11 mouse cellular contexts compared by ENCODE assay signal in genomic region chr9:77986153-77986795, GRCm38 (mm10).
DNase-seq lines count a peak whose midpoint lies in the region; ATAC-seq lines count a peak whose summit lies in the region.
"Had no signal": no experiment of that assay in that cellular context is flagged by ENCODE, and none has a peak within 500 bp of the region (broad histone marks: within the 10 kb centered on the region; RNA-seq: fewer than 3 reads in every experiment).

No protein-coding gene starts in this region.

- WGBS in forebrain, embryonic 11.5 days: 75% methylated on average over 8 of the region's 8 CpGs
- 83% methylated on average over 8 of the region's 8 CpGs for WGBS in forebrain, embryonic 10.5 days
- WGBS in midbrain, embryonic 11.5 days: 89% methylated on average over 8 of the region's 8 CpGs
- WGBS in midbrain, embryonic 15.5 days: 80% methylated on average over 8 of the region's 8 CpGs
- WGBS in forebrain, embryonic 14.5 days: 52% methylated on average over 8 of the region's 8 CpGs

- H3K27me3 ChIP-seq in forebrain, embryonic 11.5 days (ENCODE audit: control insufficient read depth, insufficient read depth, low read length): no peaks in the 10 kb centered on the region
- H3K27me3 ChIP-seq in forebrain, embryonic 10.5 days (ENCODE audit: poor library complexity, severe bottlenecking): no peaks in the 10 kb centered on the region
- no peaks in the 10 kb centered on the region for H3K27me3 ChIP-seq in midbrain, embryonic 11.5 days (ENCODE audit: control insufficient read depth, insufficient read depth, low read length)
- H3K27me3 ChIP-seq in midbrain, embryonic 15.5 days (replicated peaks): no peaks in the 10 kb centered on the region
- H3K27me3 ChIP-seq in forebrain, embryonic 14.5 days (replicated peaks; ENCODE audit: control insufficient read depth, insufficient read depth, low read length): no peaks in the 10 kb centered on the region

- no peaks in the 10 kb centered on the region for H3K9me3 ChIP-seq in forebrain, embryonic 11.5 days (ENCODE audit: control insufficient read depth, low read length)
- H3K9me3 ChIP-seq in forebrain, embryonic 10.5 days: no peaks in the 10 kb centered on the region
- no peaks in the 10 kb centered on the region for H3K9me3 ChIP-seq in midbrain, embryonic 11.5 days (ENCODE audit: control insufficient read depth, low read length)
- no peaks in the 10 kb centered on the region for H3K9me3 ChIP-seq in midbrain, embryonic 15.5 days
- H3K9me3 ChIP-seq in forebrain, embryonic 14.5 days (replicated peaks; ENCODE audit: control insufficient read depth, low read length): no peaks in the 10 kb centered on the region

- no peak overlapping the region for H3K4me3 ChIP-seq in forebrain, embryonic 11.5 days (ENCODE audit: low read depth, low read length)
- H3K4me3 ChIP-seq in forebrain, embryonic 10.5 days: no peak overlapping the region
- no peak overlapping the region for H3K4me3 ChIP-seq in midbrain, embryonic 11.5 days (ENCODE audit: low read depth, low read length)
- H3K4me3 ChIP-seq in midbrain, embryonic 15.5 days: no peak overlapping the region
- no peak overlapping the region for H3K4me3 ChIP-seq in forebrain, embryonic 14.5 days (ENCODE audit: low read depth, low read length)
- H3K4me3 ChIP-seq: myocyte had no signal

- no peak overlapping the region for H3K4me2 ChIP-seq in forebrain, embryonic 11.5 days (ENCODE audit: low read depth, low read length, severe bottlenecking)
- no peak overlapping the region for H3K4me2 ChIP-seq in midbrain, embryonic 11.5 days
- H3K4me2 ChIP-seq in midbrain, embryonic 15.5 days: no peak overlapping the region
- H3K4me2 ChIP-seq in forebrain, embryonic 14.5 days (ENCODE audit: low read length): no peak overlapping the region

- no peaks in the 10 kb centered on the region for H3K4me1 ChIP-seq in forebrain, embryonic 11.5 days (replicated peaks; ENCODE audit: control insufficient read depth, insufficient read depth, low read length)
- H3K4me1 ChIP-seq in forebrain, embryonic 10.5 days: no peaks in the 10 kb centered on the region; the same call in 1 of the 2 replicates
- H3K4me1 ChIP-seq in midbrain, embryonic 11.5 days (ENCODE audit: control insufficient read depth, insufficient read depth, low read length): no peaks in the 10 kb centered on the region
- no peaks in the 10 kb centered on the region for H3K4me1 ChIP-seq in midbrain, embryonic 15.5 days
- no peaks in the 10 kb centered on the region for H3K4me1 ChIP-seq in forebrain, embryonic 14.5 days (ENCODE audit: control insufficient read depth, insufficient read depth, low read length)

- peak; percentile 36 for DNase-seq in forebrain, embryonic 11.5 days (ENCODE audit: low spot score)
- no peak for DNase-seq in forebrain, embryonic 10.5 days (ENCODE audit: extremely low spot score, low spot score)
- DNase-seq in midbrain, embryonic 11.5 days (ENCODE audit: low spot score, missing footprints): peak; percentile 54
- DNase-seq in forebrain, embryonic 14.5 days (ENCODE audit: low spot score): peak; percentile 62
- peak; percentile 65 for DNase-seq in heart, postnatal 4 days
- DNase-seq in frontal cortex, postnatal 36 days (ENCODE audit: low spot score in 2 of 2): no peak
- DNase-seq: kidney, adult 8-10 months; layer of hippocampus, adult 9-11 months; lung, adult 18-20 months had no signal

- no peak overlapping the region for H3K27ac ChIP-seq in forebrain, embryonic 11.5 days (ENCODE audit: low read depth, low read length)
- H3K27ac ChIP-seq in forebrain, embryonic 10.5 days: no peak overlapping the region
- no peak overlapping the region for H3K27ac ChIP-seq in midbrain, embryonic 11.5 days (ENCODE audit: low read depth, low read length)
- no peak overlapping the region for H3K27ac ChIP-seq in midbrain, embryonic 15.5 days
- no peak overlapping the region for H3K27ac ChIP-seq in forebrain, embryonic 14.5 days (ENCODE audit: low read depth, low read length)

- no peaks in the 10 kb centered on the region; the same call in 1 of the 2 replicates for H3K36me3 ChIP-seq in forebrain, embryonic 11.5 days (ENCODE audit: control insufficient read depth, insufficient read depth, low read length)
- H3K36me3 ChIP-seq in forebrain, embryonic 10.5 days (replicated peaks): peaks cover 44% of the 10 kb centered on the region
- H3K36me3 ChIP-seq in midbrain, embryonic 11.5 days (ENCODE audit: control insufficient read depth, insufficient read depth, low read length): 0 out of 2 replicates have a peak, but pooled peaks cover 3% of the 10 kb centered on the region
- peaks cover 10% of the 10 kb centered on the region for H3K36me3 ChIP-seq in midbrain, embryonic 15.5 days (replicated peaks)
- H3K36me3 ChIP-seq in forebrain, embryonic 14.5 days (ENCODE audit: control insufficient read depth, insufficient read depth, low read length): peaks cover 29% of the 10 kb centered on the region; the same call in 1 of the 2 replicates

- H3K9ac ChIP-seq in forebrain, embryonic 11.5 days (ENCODE audit: low read length): no peak overlapping the region
- no peak overlapping the region for H3K9ac ChIP-seq in midbrain, embryonic 11.5 days (ENCODE audit: low read length)
- no peak overlapping the region for H3K9ac ChIP-seq in midbrain, embryonic 15.5 days
- H3K9ac ChIP-seq in forebrain, embryonic 14.5 days (ENCODE audit: low read length): no peak overlapping the region

- no peak for ATAC-seq in forebrain, embryonic 11.5 days (replicated peaks; ENCODE audit: low FRiP score)
- no peak for ATAC-seq in midbrain, embryonic 11.5 days (ENCODE audit: low FRiP score)
- ATAC-seq in midbrain, embryonic 15.5 days (replicated peaks): no peak
- ATAC-seq in forebrain, embryonic 14.5 days: peak; percentile 40; the same call in 1 of the 2 replicates

Comparison
In these comparisons a context has a peak if more than half of its experiments do, and no peak if none do; other contexts are left out.
1. DNase-seq: peak in forebrain, embryonic 11.5 days (single experiment), midbrain, embryonic 11.5 days (single experiment), forebrain, embryonic 14.5 days (single experiment) and heart, postnatal 4 days (single experiment); none in forebrain, embryonic 10.5 days (single experiment) and frontal cortex, postnatal 36 days (0 of 2).